Mouse (Mus musculus) spleen, embryonic (tissue): ENCODE data around the gene Pipox.

Source experiments
- CTCF ChIA-PET: fragments of 350-600 bp; sonication (Branson Sonifier 250); formaldehyde crosslinking; loops from one replicate; lab custom pipeline; 2022; lab: Charles Lee

Gene Pipox

GRCm38 (mm10) chr11:77893787-77894718, at the start of gene Pipox:
TSS of gene Pipox (minus strand) at chr11:77894096.
- CTCF ChIA-PET = interaction anchor here (0.7 to 1.0 kb wide), 2 partner anchors 10 to 87 kb away, joined by 6 to 10 read pairs; no protein-coding TSS in a partner anchor

GRCm38 (mm10) chr11:77942230-77942629, 48.3 kb upstream of the Pipox start:
- CTCF ChIA-PET = no interaction called here

GRCm38 (mm10) chr11:77937649-77938410, 43.9 kb upstream of the Pipox start:
- CTCF ChIA-PET = no interaction called here

GRCm38 (mm10) chr11:77936846-77937245, 43.0 kb upstream of the Pipox start:
- CTCF ChIA-PET = no interaction called here

GRCm38 (mm10) chr11:77934568-77935311, 40.8 kb upstream of the Pipox start:
- CTCF ChIA-PET = no interaction called here

- CTCF ChIA-PET = no interaction called here
Measured at GRCm38 (mm10) chr11:77934111-77934521, 40.2 kb upstream of the Pipox start.

GRCm38 (mm10) chr11:77932576-77932975, 38.7 kb upstream of the Pipox start:
- CTCF ChIA-PET = no interaction called here

- CTCF ChIA-PET = no interaction called here
Measured at GRCm38 (mm10) chr11:77931541-77932433, 37.9 kb upstream of the Pipox start.

GRCm38 (mm10) chr11:77930751-77931540, 37.0 kb upstream of the Pipox start, which contains the start of gene Sez6:
TSS of gene Sez6 (plus strand) at chr11:77930800.
- CTCF ChIA-PET = interaction anchor here (0.6 kb wide), 1 partner anchor 1557 kb away, joined by 3 read pairs; no protein-coding TSS in a partner anchor

- CTCF ChIA-PET = no interaction called here
Measured at GRCm38 (mm10) chr11:77927837-77928236, 33.9 kb upstream of the Pipox start.

GRCm38 (mm10) chr11:77926666-77927065, 32.8 kb upstream of the Pipox start:
- CTCF ChIA-PET = no interaction called here

- CTCF ChIA-PET = no interaction called here
Measured at GRCm38 (mm10) chr11:77925836-77926657, 32.2 kb upstream of the Pipox start.

GRCm38 (mm10) chr11:77923285-77923684, 29.4 kb upstream of the Pipox start:
- CTCF ChIA-PET = no interaction called here

- CTCF ChIA-PET = no interaction called here
Measured at GRCm38 (mm10) chr11:77917166-77917565, 23.3 kb upstream of the Pipox start.

- CTCF ChIA-PET = no interaction called here
Measured at GRCm38 (mm10) chr11:77916741-77917140, 22.8 kb upstream of the Pipox start.

- CTCF ChIA-PET = no interaction called here
Measured at GRCm38 (mm10) chr11:77914598-77915260, 20.8 kb upstream of the Pipox start.

- CTCF ChIA-PET = no interaction called here
Measured at GRCm38 (mm10) chr11:77913505-77913904, 19.6 kb upstream of the Pipox start.

- CTCF ChIA-PET = no interaction called here
Measured at GRCm38 (mm10) chr11:77909776-77910175, 15.9 kb upstream of the Pipox start.
